Mouse (Mus musculus): ENCODE measurements at regions not wholly inside any gene's neighbourhood (a gene's known extent, or its start where the extent isn't known, plus 50 kb on each side); places are given as distances from the start of the nearest gene placed in this dataset.

- TF ChIP-seq POLR2A (IDR thresholded peaks at IDR 0.05; ENCODE audit: control insufficient read depth, low read depth, low read length) = no peak
- no peak for TF ChIP-seq CTCF (IDR thresholded peaks at IDR 0.05; ENCODE audit: control insufficient read depth, insufficient read depth, insufficient replicate concordance, low read depth, low read length)
These were observed 392.5 kb upstream of the Tenm3 start for GRCm38 (mm10) chr8:49236021-49236821.
